Comparison of ENCODE assay signal across 7 mouse cellular contexts in genomic region chr5:122457054-122457453, GRCm38 (mm10). TPM values are rescaled to one million over a fixed set of nuclear protein-coding genes. Genes with fewer than 3 reads are reported as not detected.
A peak's percentile ranks its signal among the peaks of the same experiment; 100 is the strongest.
DNase-seq lines count a peak whose midpoint lies in the region; ATAC-seq and TF ChIP-seq lines count a peak whose summit lies in the region.
"Not testable (repeated sequence)": the region's sequence is repeated elsewhere in the genome, so short reads cannot be mapped to it uniquely, and the experiment has no call there.

No protein-coding gene starts in this region.

- H3K4me2 ChIP-seq in heart, embryonic 15.5 days; intestine, postnatal 0 days (replicated peaks; ENCODE audit: low read depth); midbrain, postnatal 0 days (ENCODE audit: low read depth, low read length, poor library complexity, severe bottlenecking): not testable (repeated sequence)

- not testable (repeated sequence) for H3K4me3 ChIP-seq in gastrocnemius, adult 2 months; heart, embryonic 15.5 days; intestine, postnatal 0 days (ENCODE audit: low read depth, low read length); left cerebral cortex, adult 2 months; midbrain, postnatal 0 days (ENCODE audit: low read depth, low read length)

- H3K9ac ChIP-seq in heart, embryonic 15.5 days; intestine, postnatal 0 days (ENCODE audit: low read depth, low read length); midbrain, postnatal 0 days (replicated peaks; ENCODE audit: low read length, poor library complexity, severe bottlenecking): not testable (repeated sequence)

- WGBS in heart, embryonic 15.5 days = 75% methylated on average over 9 of the region's 9 CpGs
- 85% methylated on average over 9 of the region's 9 CpGs for WGBS in intestine, postnatal 0 days
- WGBS in midbrain, postnatal 0 days = 86% methylated on average over 9 of the region's 9 CpGs

- peak; percentile 59 for DNase-seq in ES-CJ7 (ENCODE audit: low read depth, low spot score)
- DNase-seq in brain, embryonic 14.5 days (ENCODE audit: low read depth); left cerebral cortex, adult 2 months (ENCODE audit: extremely low spot score in 1 of 2, low spot score in 2 of 2); midbrain, postnatal 0 days (ENCODE audit: low spot score): not testable (repeated sequence)
- DNase-seq in gastrocnemius, adult 2 months = peak; percentile 5

- not testable (repeated sequence) for H3K27me3 ChIP-seq in heart, embryonic 15.5 days; intestine, postnatal 0 days (replicated peaks; ENCODE audit: control insufficient read depth, insufficient read depth, low read length); midbrain, postnatal 0 days (ENCODE audit: insufficient read depth, low read length)

- intact Hi-C loops in gastrocnemius, adult 2 months (cut with DNase I); left cerebral cortex, adult 2 months (cut with DNase I): not testable (repeated sequence)

- not testable (repeated sequence) for H3K27ac ChIP-seq in gastrocnemius, adult 2 months; intestine, postnatal 0 days (ENCODE audit: low read depth, low read length); left cerebral cortex, adult 2 months; midbrain, postnatal 0 days (ENCODE audit: low read depth, low read length)
- H3K27ac ChIP-seq in heart, embryonic 15.5 days = 0 out of 2 replicates have a peak overlapping the region, but pooled peaks have one; percentile 9

- TF ChIP-seq CTCF in brain, embryonic 14.5 days (IDR thresholded peaks at IDR 0.05; ENCODE audit: borderline replicate concordance, extremely low read depth, insufficient read depth, insufficient read length) = peak; percentile 15; the same call in 1 of the 2 replicates
- not testable (repeated sequence) for TF ChIP-seq CTCF in gastrocnemius, adult 2 months (IDR thresholded peaks at IDR 0.05)
- peak; percentile 38 for TF ChIP-seq CTCF in intestine, postnatal 0 days (IDR thresholded peaks at IDR 0.05; ENCODE audit: low read depth)
- peak; percentile 10; the same call in 1 of the 2 replicates for TF ChIP-seq CTCF in left cerebral cortex, adult 2 months (IDR thresholded peaks at IDR 0.05)
- peak; percentile 46; the same call in 1 of the 2 replicates for TF ChIP-seq CTCF in midbrain, postnatal 0 days (IDR thresholded peaks at IDR 0.05)

- not testable (repeated sequence) for ATAC-seq in heart, embryonic 15.5 days (replicated peaks; ENCODE audit: insufficient number of reproducible peaks, insufficient read depth, low FRiP score, low read depth); intestine, postnatal 0 days; midbrain, postnatal 0 days (ENCODE audit: low FRiP score)

- not testable (repeated sequence) for TF ChIP-seq POLR2A in brain, embryonic 14.5 days (IDR thresholded peaks at IDR 0.05; ENCODE audit: borderline replicate concordance, extremely low read depth, insufficient read depth, insufficient read length, poor library complexity, severe bottlenecking)

- peaks cover 26% of the 10 kb centered on the region for H3K4me1 ChIP-seq in heart, embryonic 15.5 days (replicated peaks)
- H3K4me1 ChIP-seq in intestine, postnatal 0 days (replicated peaks; ENCODE audit: control insufficient read depth, insufficient read depth, low read length); midbrain, postnatal 0 days (ENCODE audit: insufficient read depth, low read length): not testable (repeated sequence)

- H3K9me3 ChIP-seq in heart, embryonic 15.5 days (replicated peaks); intestine, postnatal 0 days (ENCODE audit: control insufficient read depth); midbrain, postnatal 0 days (ENCODE audit: low read length): not testable (repeated sequence)

- H3K36me3 ChIP-seq in heart, embryonic 15.5 days = peaks cover 100% of the 10 kb centered on the region
- H3K36me3 ChIP-seq in intestine, postnatal 0 days (ENCODE audit: control insufficient read depth, insufficient read depth) = peaks cover 93% of the 10 kb centered on the region
- peaks cover 90% of the 10 kb centered on the region for H3K36me3 ChIP-seq in midbrain, postnatal 0 days (ENCODE audit: insufficient read depth, low read length)

RNA-seq across cellular contexts. Expression of gene Anapc7, which starts 35.6 kb away (rescaled TPM):
- polyA plus RNA-seq in brain, embryonic 14.5 days (2012; rRNA removed) = 43.1 and 53.4 TPM in 2 replicates
- 10 to 100 TPM; 14.3 to 16.8 TPM for total RNA-seq in gastrocnemius, adult 2 months (2021)
- 30.2 and 38.5 TPM in 2 replicates for polyA plus RNA-seq in heart, embryonic 15.5 days (2015; fragmentation: Nextera tagmentation; extraction: Ambion mirVana)
- 22.5 and 22.8 TPM in 2 replicates for polyA plus RNA-seq in intestine, postnatal 0 days (2015; fragmentation: Nextera tagmentation; extraction: Ambion mirVana)
- total RNA-seq in left cerebral cortex, adult 2 months (2021) = 10 to 100 TPM; 28.6 to 29.5 TPM
- total RNA-seq in midbrain, postnatal 0 days (2014; rRNA removed) = 29.3 and 34.3 TPM in 2 replicates
- 42.8 and 43.5 TPM in 2 replicates for polyA plus RNA-seq in midbrain, postnatal 0 days (2015; fragmentation: Nextera tagmentation; extraction: Ambion mirVana)

RNA-seq across cellular contexts. Expression of gene Atp2a2, which starts 45.0 kb away (rescaled TPM):
- polyA plus RNA-seq in brain, embryonic 14.5 days (2012; rRNA removed) = 102 and 136 TPM in 2 replicates
- total RNA-seq in gastrocnemius, adult 2 months (2021) = 100 to 1,000 TPM; 387 to 963 TPM
- 288 and 291 TPM in 2 replicates for polyA plus RNA-seq in heart, embryonic 15.5 days (2015; fragmentation: Nextera tagmentation; extraction: Ambion mirVana)
- polyA plus RNA-seq in intestine, postnatal 0 days (2015; fragmentation: Nextera tagmentation; extraction: Ambion mirVana) = 26.1 and 27.3 TPM in 2 replicates
- 100 to 1,000 TPM; 670 to 735 TPM for total RNA-seq in left cerebral cortex, adult 2 months (2021)
- 202 and 210 TPM in 2 replicates for total RNA-seq in midbrain, postnatal 0 days (2014; rRNA removed)
- 40.4 and 45.2 TPM in 2 replicates for polyA plus RNA-seq in midbrain, postnatal 0 days (2015; fragmentation: Nextera tagmentation; extraction: Ambion mirVana)
